Mouse (Mus musculus) MEL (cell line): Measurements from ENCODE around the gene Sebox.

Experiments
- CHD1 ChIP-seq: IDR thresholded peaks from 2 replicates; pipeline ENCODE4 v1.6.1; 2012; ENCODE audit warnings: low read depth, mild to moderate bottlenecking, inconsistent platforms, low read length, improper control_type of control experiment
- CTCF ChIP-seq, 3 experiments: IDR thresholded peaks in 2 of 3; conservative IDR thresholded peaks in 1 of 3; 2 replicates each; pipeline ENCODE4 v1.5.1; 2011 to 2012; ENCODE audit warnings: low read length in 3 of 3, low read depth in 2 of 3, mild to moderate bottlenecking in 2 of 3, improper control_type of control experiment in 1 of 3, inconsistent platforms in 1 of 3, mixed read lengths in 1 of 3, moderate library complexity in 1 of 3; ENCODE audit not compliant: control insufficient read depth in 1 of 3, insufficient read depth in 1 of 3, poor library complexity in 1 of 3, severe bottlenecking in 1 of 3
- EP300 ChIP-seq, 2 experiments: IDR thresholded peaks; 2 replicates each; pipeline ENCODE4 v1.6.1; 2011; ENCODE audit warnings: improper control_type of control experiment in 2 of 2, low read length in 2 of 2, low read depth in 1 of 2, mild to moderate bottlenecking in 1 of 2
- GABPA ChIP-seq: IDR thresholded peaks from 2 replicates; pipeline ENCODE4 v1.6.1; 2012; ENCODE audit warnings: low read depth, mild to moderate bottlenecking, inconsistent platforms, low read length, improper control_type of control experiment, moderate library complexity
- GATA1 ChIP-seq: IDR thresholded peaks from 2 replicates; pipeline ENCODE4 v1.6.1; 2011; ENCODE audit warnings: low read depth, low read length, improper control_type of control experiment
- KAT2A ChIP-seq: conservative IDR thresholded peaks from 2 replicates; pipeline ENCODE4 v1.6.1; 2012; ENCODE audit warnings: low read depth, low read length, improper control_type of control experiment, inconsistent platforms
- MAFK ChIP-seq: IDR thresholded peaks from 2 replicates; pipeline ENCODE4 v1.6.1; 2011; ENCODE audit warnings: low read depth, mild to moderate bottlenecking, low read length, improper control_type of control experiment, borderline replicate concordance
- MAX ChIP-seq: IDR thresholded peaks from 2 replicates; pipeline ENCODE4 v1.6.1; 2011; ENCODE audit warnings: low read length, improper control_type of control experiment
- MYB ChIP-seq: IDR thresholded peaks from 2 replicates; pipeline ENCODE4 v1.6.1; 2011; ENCODE audit warnings: mild to moderate bottlenecking, low read depth, low read length, improper control_type of control experiment
- POLR2A ChIP-seq, 2 experiments: IDR thresholded peaks; 2 replicates each; pipeline ENCODE4 v1.6.1; 2011 to 2012; ENCODE audit warnings: low read length in 2 of 2, mild to moderate bottlenecking in 2 of 2, control low read depth in 1 of 2, improper control_type of control experiment in 1 of 2, low read depth in 1 of 2, moderate library complexity in 1 of 2; ENCODE audit not compliant: control insufficient read depth in 1 of 2, insufficient read depth in 1 of 2, poor library complexity in 1 of 2
- SIN3A ChIP-seq: IDR thresholded peaks from 2 replicates; pipeline ENCODE4 v1.6.1; 2012; ENCODE audit warnings: low read length, improper control_type of control experiment, inconsistent platforms
- UBTF ChIP-seq: IDR thresholded peaks from 2 replicates; pipeline ENCODE4 v1.6.1; 2012; ENCODE audit warnings: low read depth, mild to moderate bottlenecking, inconsistent platforms, low read length, improper control_type of control experiment, moderate library complexity, borderline replicate concordance; ENCODE audit not compliant: insufficient read depth
- ZKSCAN1 ChIP-seq: IDR thresholded peaks from 2 replicates; pipeline ENCODE4 v1.6.1; 2012; ENCODE audit warnings: low read depth, mild to moderate bottlenecking, inconsistent platforms, low read length, improper control_type of control experiment, moderate library complexity

DNA sequence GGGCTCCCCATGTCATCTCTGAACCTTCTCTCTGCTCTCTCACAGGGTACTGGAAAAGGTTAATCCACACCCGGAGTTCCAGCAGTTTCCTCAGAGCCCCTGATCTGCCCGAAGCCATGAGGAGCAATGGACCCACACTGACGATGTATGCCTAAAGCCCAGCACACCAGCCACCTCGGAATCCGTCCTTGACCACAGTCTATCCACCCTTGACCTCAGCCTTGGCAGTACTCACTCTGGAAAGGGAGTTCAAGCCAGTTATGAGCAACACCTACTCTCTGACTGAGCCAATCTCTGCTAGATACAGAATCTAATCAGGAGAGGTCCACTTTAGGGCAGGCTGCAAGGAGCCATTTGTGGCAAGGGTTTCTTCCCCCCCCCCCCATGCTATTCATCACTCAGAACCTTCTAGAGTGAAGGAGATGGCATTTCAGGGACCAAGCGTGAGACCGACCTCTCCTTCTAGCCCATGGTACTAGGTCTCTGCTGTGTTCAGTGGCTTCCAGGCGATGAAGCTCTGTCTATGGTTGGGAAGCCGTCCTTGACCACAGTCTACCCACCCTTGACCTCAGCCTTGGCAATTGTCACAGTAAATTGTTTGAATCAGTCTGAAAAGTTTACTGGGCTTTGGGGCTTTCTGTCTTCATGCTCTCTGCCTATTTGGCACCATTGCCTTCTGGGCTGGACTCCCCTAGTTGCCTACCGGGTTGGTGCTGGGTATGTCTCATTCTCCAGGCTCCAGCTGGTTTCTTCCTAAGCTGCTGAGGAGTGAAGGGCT lies 31.7 kb upstream of the Sebox start:
- TF ChIP-seq KAT2A (no peak), POLR2A (IDR thresholded peaks at IDR 0.05; ENCODE audit: control insufficient read depth in 1 of 2, insufficient read depth in 1 of 2, low read depth in 1 of 2, low read length in 2 of 2, poor library complexity in 1 of 2) (no peak), ZKSCAN1 (no peak), SIN3A (no peak), CTCF (IDR thresholded peaks at IDR 0.05 in 2 of 3, conservative IDR thresholded peaks at IDR 0.05 in 1 of 3; ENCODE audit: control insufficient read depth in 1 of 3, insufficient read depth in 1 of 3, low read depth in 2 of 3, low read length in 3 of 3, poor library complexity in 1 of 3, severe bottlenecking in 1 of 3) (no peak), EP300 (IDR thresholded peaks at IDR 0.05; ENCODE audit: low read depth in 1 of 2, low read length in 2 of 2) (no peak), MYB (no peak), GABPA (no peak), CHD1 (no peak), UBTF (no peak), MAX (no peak), GATA1 (no peak), MAFK (no peak)
